Mouse (Mus musculus) midbrain, embryonic 10.5 days (tissue): ENCODE measurements at regions not wholly inside any gene's neighbourhood (a gene's known extent, or its start where the extent isn't known, plus 50 kb on each side); places are given as distances from the start of the nearest gene placed in this dataset.
"Not testable (repeated sequence)": the region's sequence is repeated elsewhere in the genome, so short reads cannot be mapped to it uniquely, and the experiment has no call there.

Experiments used
- DNase-seq: peaks from one replicate; pipeline ENCODE4 v3.0.0-alpha.2; 2017; ENCODE audit warnings: low spot score
- H3K27ac ChIP-seq: fragments of 300-500 bp; sonication (generic); replicated peaks from 2 replicates; pipeline ENCODE4 v1.5.1; 2016; ENCODE audit warnings: mild to moderate bottlenecking
- H3K27me3 ChIP-seq: fragments of 300-500 bp; sonication (generic); 2 replicates; pipeline ENCODE4 v1.6.1; 2016; ENCODE audit warnings: low read depth, mild to moderate bottlenecking; ENCODE audit not compliant: poor library complexity, severe bottlenecking
- H3K36me3 ChIP-seq: fragments of 300-500 bp; sonication (generic); 2 replicates; pipeline ENCODE4 v1.6.1; 2016; ENCODE audit warnings: mild to moderate bottlenecking, moderate library complexity
- H3K4me1 ChIP-seq: fragments of 300-500 bp; sonication (generic); 2 replicates; pipeline ENCODE4 v1.6.1; 2016
- H3K4me3 ChIP-seq: fragments of 300-500 bp; sonication (generic); 2 replicates; pipeline ENCODE4 v1.5.1; 2016; ENCODE audit warnings: mild to moderate bottlenecking, moderate library complexity
- H3K9me3 ChIP-seq: fragments of 300-500 bp; sonication (generic); replicated peaks from 2 replicates; pipeline ENCODE4 v1.6.1; 2016; ENCODE audit warnings: mild to moderate bottlenecking
- WGBS: fragments of 180-500 bp; shearing (Covaris S2); methylation state at CpG from one replicate; pipeline ENCODE4 v1.1.7; 2016; 5-methylcytosine and 5-hydroxymethylcytosine counted together

GRCm38 (mm10) chr1:108046194-108046593 is 456.4 kb downstream of the Serpinb8 start:
- 70% methylated on average over 4 of the region's 4 CpGs for WGBS
- H3K4me1 ChIP-seq: no peaks in the 10 kb centered on the region
- peaks cover 11% of the 10 kb centered on the region; the same call in 1 of the 2 replicates for H3K9me3 ChIP-seq
- DNase-seq: no peak
- H3K4me3 ChIP-seq: no peak overlapping the region
- H3K27ac ChIP-seq: no peak overlapping the region
- H3K27me3 ChIP-seq: no peaks in the 10 kb centered on the region
- no peaks in the 10 kb centered on the region for H3K36me3 ChIP-seq

DNA sequence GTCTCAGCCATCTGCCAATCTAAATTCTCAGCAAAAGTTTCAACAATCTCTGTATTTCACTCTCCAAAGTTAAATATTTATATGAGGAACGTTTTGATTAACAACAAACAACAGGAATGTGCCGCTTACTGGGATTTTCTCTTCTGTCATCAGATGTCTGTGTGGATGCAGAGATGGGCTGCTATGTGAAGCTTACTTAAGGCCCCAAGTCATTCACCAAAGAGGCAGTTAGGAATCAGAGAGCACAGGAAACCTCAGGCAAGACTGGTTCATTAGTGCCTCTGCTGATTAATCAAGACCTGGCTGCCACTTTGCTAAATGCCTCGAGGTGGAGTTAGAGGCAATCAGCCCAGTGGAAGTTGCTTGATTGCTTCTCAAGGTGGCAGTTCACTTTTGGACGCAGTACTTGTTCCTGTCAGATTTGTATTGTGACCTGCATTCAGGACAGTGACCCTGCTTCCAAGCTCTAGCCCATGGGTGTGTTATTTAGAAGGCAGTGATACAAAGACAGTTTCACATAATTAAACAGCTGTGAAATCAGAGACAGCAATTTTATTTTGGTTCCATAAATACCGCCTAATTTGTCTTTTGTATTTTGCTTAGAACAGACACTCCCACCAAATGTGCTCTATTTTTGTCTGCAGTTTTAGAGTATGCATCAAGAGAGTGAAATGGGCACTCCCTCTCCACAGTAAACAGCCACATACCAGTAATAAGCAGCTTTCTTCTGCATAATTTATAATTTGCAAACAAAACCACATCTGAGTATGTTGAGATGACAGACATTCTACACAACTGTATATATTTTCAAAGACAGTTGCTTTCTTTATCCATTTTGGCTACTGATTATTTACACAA is 457.3 kb downstream of the Serpinb8 start:
- WGBS: 79% methylated on average over 5 of the region's 5 CpGs
- no peak overlapping the region for H3K27ac ChIP-seq
- no peaks in the 10 kb centered on the region for H3K4me1 ChIP-seq
- no peak for DNase-seq
- peaks cover 11% of the 10 kb centered on the region; the same call in 1 of the 2 replicates for H3K9me3 ChIP-seq
- no peaks in the 10 kb centered on the region for H3K36me3 ChIP-seq
- no peaks in the 10 kb centered on the region for H3K27me3 ChIP-seq
- no peak overlapping the region for H3K4me3 ChIP-seq

DNA sequence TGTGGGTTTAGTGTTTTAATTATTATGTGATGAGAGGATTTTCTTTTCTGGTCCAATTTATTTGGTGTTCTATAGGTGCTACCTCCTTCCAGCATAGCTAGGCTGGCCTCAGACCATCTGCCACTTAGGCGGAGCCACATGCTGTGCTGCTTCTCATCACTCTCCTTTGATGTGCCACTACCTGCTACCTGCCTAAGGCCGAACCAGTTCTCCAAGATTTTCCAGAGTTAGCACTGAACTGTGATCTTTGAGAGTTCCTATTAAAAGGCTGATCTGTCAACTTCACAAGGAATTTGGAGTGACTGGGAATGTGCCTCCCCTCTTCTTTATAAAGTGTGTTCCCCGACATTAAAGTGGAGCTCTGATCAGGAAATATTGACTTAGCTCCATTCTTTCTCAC is 504.8 kb downstream of the Serpinb8 start:
- no peak overlapping the region for H3K27ac ChIP-seq
- H3K27me3 ChIP-seq: no peaks in the 10 kb centered on the region
- H3K4me1 ChIP-seq: no peaks in the 10 kb centered on the region
- no peak overlapping the region for H3K4me3 ChIP-seq
- H3K36me3 ChIP-seq: no peaks in the 10 kb centered on the region
- H3K9me3 ChIP-seq: no peaks in the 10 kb centered on the region
- DNase-seq: no peak
- 84% methylated on average over 3 of the region's 3 CpGs for WGBS

- Histone ChIP-seq H3K4me1 (no peaks in the 10 kb centered on the region), H3K4me3 (no peak overlapping the region), H3K9me3 (no peaks in the 10 kb centered on the region), H3K27ac (no peak overlapping the region), H3K27me3 (no peaks in the 10 kb centered on the region), H3K36me3 (no peaks in the 10 kb centered on the region)
- no peak for DNase-seq
- WGBS: 84% methylated on average over 2 of the region's 2 CpGs
Measured at GRCm38 (mm10) chr1:108102607-108103006, 512.8 kb downstream of the Serpinb8 start.

DNA sequence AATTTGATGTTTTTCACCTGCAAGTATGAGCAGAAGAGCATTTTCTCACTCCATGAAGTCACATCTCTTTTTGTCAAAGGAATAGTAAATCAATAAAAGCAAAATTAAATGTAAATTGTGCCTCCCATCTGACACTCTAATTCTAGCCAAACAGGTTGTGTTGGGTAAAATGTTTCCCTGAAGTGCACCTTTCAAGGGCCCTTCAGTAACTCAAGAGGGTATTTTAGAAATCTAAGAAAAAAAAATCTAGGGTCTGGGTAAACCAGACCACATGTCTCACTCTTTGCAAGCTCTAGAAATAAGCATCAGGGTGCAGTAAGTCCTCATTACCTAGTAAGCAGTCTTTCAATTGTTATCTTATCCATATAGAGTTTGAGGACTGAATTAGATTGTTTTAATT is 521.2 kb downstream of the Serpinb8 start:
- Histone ChIP-seq H3K27me3 (no peaks in the 10 kb centered on the region), H3K36me3 (no peaks in the 10 kb centered on the region), H3K4me3 (no peak overlapping the region), H3K27ac (no peak overlapping the region), H3K9me3 (no peaks in the 10 kb centered on the region), H3K4me1 (no peaks in the 10 kb centered on the region)
- DNase-seq: no peak

DNA sequence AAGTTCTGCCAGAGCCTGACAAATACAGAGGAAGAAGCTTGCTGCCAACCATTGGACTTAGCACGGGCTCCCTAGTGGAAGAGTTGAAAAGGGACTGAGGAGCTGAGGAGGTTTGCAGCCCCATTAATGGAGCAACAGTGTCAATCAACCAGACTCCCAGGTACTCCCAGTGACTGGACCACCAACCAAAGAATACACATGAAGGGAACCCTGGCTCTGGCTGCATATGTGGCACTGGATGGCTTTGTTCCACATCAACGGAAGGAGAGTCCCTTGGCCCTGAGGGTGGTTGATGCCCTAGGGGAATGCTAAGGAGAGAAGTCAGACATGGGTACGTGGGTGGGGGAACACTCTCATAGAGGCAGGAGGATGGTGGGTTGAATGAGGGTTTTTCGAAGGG is 537.6 kb downstream of the Serpinb8 start:
- Histone ChIP-seq H3K27ac (no peak overlapping the region), H3K9me3 (no peaks in the 10 kb centered on the region), H3K4me3 (no peak overlapping the region), H3K27me3 (no peaks in the 10 kb centered on the region), H3K4me1 (no peaks in the 10 kb centered on the region), H3K36me3 (no peaks in the 10 kb centered on the region)
- WGBS: 86% methylated on average over 4 of the region's 4 CpGs
- DNase-seq: no peak

- Histone ChIP-seq H3K27me3 (no peaks in the 10 kb centered on the region), H3K9me3 (no peaks in the 10 kb centered on the region), H3K4me1 (no peaks in the 10 kb centered on the region), H3K4me3 (no peak overlapping the region), H3K27ac (no peak overlapping the region), H3K36me3 (no peaks in the 10 kb centered on the region)
- no peak for DNase-seq
- WGBS: 92% methylated on average over 1 of the region's 1 CpGs
Measured at GRCm38 (mm10) chr1:108132006-108132405, 542.2 kb downstream of the Serpinb8 start.

DNA sequence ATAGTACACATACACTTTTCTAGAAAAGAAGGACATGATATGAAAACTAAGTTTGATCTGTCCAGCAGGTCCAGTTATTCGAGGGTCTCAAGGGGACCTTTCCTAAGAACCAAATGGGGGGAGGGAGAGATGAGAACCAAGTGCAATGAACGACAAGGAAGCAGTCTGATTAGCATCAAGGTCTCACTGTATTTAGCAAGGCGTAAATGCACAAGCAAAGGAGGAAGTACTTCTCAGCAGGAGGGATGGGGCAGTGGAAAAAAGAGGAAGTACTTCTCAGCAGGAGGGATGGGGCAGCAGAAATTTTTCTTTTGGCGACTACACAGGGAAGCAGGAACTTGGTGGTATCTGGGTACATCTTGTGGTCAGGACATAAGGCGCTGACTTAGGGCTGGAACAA is 545.5 kb downstream of the Serpinb8 start:
- H3K27ac ChIP-seq, H3K4me3 ChIP-seq, H3K9me3 ChIP-seq, H3K4me1 ChIP-seq, H3K36me3 ChIP-seq, H3K27me3 ChIP-seq, DNase-seq: not testable (repeated sequence)
- WGBS: 82% methylated on average over 5 of the region's 5 CpGs

GRCm38 (mm10) chr1:108144114-108144513 is 554.3 kb downstream of the Serpinb8 start:
- no peak for DNase-seq

DNA sequence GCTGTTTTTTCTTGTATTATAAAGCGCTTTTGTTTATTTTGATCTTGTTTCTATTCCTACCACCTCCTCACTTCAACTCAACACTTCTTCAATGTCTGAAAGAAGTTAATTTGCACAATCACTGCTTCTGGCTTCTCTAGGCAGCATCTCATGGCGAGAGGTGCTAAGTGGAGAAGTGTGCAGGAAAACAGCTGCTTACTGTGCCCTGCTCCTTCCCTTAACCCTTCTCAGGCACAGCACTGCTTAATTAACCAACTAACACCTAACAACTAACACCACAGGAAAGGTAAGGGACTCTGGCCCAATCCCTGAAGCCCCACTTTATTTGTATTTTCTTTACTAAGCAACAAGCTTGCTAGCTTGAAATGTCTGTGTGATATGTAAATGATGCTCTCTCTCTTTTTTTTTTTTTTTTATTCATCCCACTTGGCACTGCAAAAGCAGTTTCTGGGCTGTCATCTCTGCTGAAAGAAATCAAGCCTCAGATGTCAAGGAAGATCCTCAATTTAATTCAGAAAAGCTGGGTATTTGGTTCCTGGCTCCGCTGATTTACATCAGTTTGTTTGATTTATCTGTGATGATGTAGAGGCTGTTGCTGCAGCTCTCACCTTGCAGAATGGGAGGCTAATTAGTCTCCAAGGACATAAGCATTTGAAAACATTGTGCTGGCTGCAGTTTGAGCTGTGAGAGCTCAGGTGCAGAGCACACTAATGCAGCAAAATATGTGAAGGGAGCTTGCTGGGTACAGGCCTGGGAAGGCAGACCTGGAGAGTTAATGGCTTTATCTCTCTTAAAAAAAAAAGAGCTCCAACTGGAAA is 591.8 kb downstream of the Serpinb8 start:
- no peaks in the 10 kb centered on the region for H3K27me3 ChIP-seq
- H3K27ac ChIP-seq: no peak overlapping the region
- WGBS: 55% methylated on average over 3 of the region's 3 CpGs
- H3K4me1 ChIP-seq: no peaks in the 10 kb centered on the region
- no peaks in the 10 kb centered on the region for H3K36me3 ChIP-seq
- no peak overlapping the region for H3K4me3 ChIP-seq
- H3K9me3 ChIP-seq: no peaks in the 10 kb centered on the region
- no peak for DNase-seq

More at GRCm38 (mm10) chr1:108144114-108144513, 554.3 kb downstream of the Serpinb8 start:
- 84% methylated on average over 1 of the region's 1 CpGs for WGBS
- Histone ChIP-seq H3K27me3 (no peaks in the 10 kb centered on the region), H3K9me3 (no peaks in the 10 kb centered on the region), H3K36me3 (no peaks in the 10 kb centered on the region), H3K27ac (no peak overlapping the region), H3K4me3 (no peak overlapping the region), H3K4me1 (no peaks in the 10 kb centered on the region)

- Histone ChIP-seq H3K4me3 (no peak overlapping the region), H3K9me3 (no peaks in the 10 kb centered on the region), H3K27me3 (no peaks in the 10 kb centered on the region), H3K27ac (no peak overlapping the region), H3K36me3 (no peaks in the 10 kb centered on the region), H3K4me1 (no peaks in the 10 kb centered on the region)
- DNase-seq: no peak
- WGBS: 65% methylated on average over 4 of the region's 4 CpGs
Measured at GRCm38 (mm10) chr1:108182168-108182539, 592.3 kb downstream of the Serpinb8 start.

DNA sequence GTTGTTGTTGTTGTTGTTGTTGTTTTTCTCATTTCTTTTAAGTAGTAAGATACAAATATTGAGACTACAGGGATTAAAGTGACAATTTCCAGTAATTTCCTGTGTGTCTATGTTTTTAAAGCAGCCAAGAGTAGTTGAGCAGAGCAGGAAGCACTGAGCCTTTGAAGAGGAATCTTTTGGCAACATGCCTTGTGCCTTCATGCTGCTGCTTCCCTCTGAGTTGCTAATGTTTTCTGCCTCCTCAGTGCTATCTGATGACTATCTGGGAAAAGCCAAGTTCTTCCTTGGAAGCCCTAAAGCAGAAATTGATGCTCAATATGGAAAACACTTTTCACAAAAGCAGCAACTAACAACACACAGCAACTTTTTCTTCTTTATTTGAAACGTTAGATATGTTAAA is 634.2 kb downstream of the Serpinb8 start:
- no peak for DNase-seq
- Histone ChIP-seq H3K27me3 (no peaks in the 10 kb centered on the region), H3K36me3 (no peaks in the 10 kb centered on the region), H3K9me3 (no peaks in the 10 kb centered on the region), H3K4me3 (no peak overlapping the region), H3K27ac (no peak overlapping the region), H3K4me1 (no peaks in the 10 kb centered on the region)
- 81% methylated on average over 1 of the region's 1 CpGs for WGBS

GRCm38 (mm10) chr1:108240152-108240551 is 650.3 kb downstream of the Serpinb8 start:
- no peak for DNase-seq
- H3K27ac ChIP-seq: no peak overlapping the region
- no peak overlapping the region for H3K4me3 ChIP-seq
- no peaks in the 10 kb centered on the region for H3K36me3 ChIP-seq
- no peaks in the 10 kb centered on the region for H3K4me1 ChIP-seq
- no peaks in the 10 kb centered on the region for H3K9me3 ChIP-seq
- no peaks in the 10 kb centered on the region for H3K27me3 ChIP-seq
